Mouse (Mus musculus) hindbrain, postnatal 0 days (tissue): ENCODE data around the gene Urad. TPM values are rescaled to one million over a fixed set of nuclear protein-coding genes. Genes with fewer than 3 reads are reported as not detected.

Source experiments
- ATAC-seq: fragments of 200-750 bp; cut with Nextera tagmentation; 2 replicates; pipeline ENCODE4 v1.8.0; 2017; ENCODE audit warnings: mild to moderate bottlenecking, moderate TSS enrichment, moderate library complexity
- DNase-seq: peaks from one replicate; pipeline ENCODE4 v3.0.0-alpha.2; 2015; ENCODE audit warnings: low spot score
- H3K27ac ChIP-seq: fragments of 300-500 bp; sonication (generic); 2 replicates; pipeline ENCODE4 v1.5.1; 2014; ENCODE audit warnings: mild to moderate bottlenecking
- H3K27me3 ChIP-seq: fragments of 300-500 bp; sonication (generic); 2 replicates; pipeline ENCODE4 v1.6.1; 2014; ENCODE audit warnings: low read length, mixed read lengths; ENCODE audit not compliant: insufficient read depth
- H3K36me3 ChIP-seq: fragments of 300-500 bp; sonication (generic); 2 replicates; pipeline ENCODE4 v1.6.1; 2014; ENCODE audit warnings: low read length, mixed read lengths; ENCODE audit not compliant: insufficient read depth
- H3K4me1 ChIP-seq: fragments of 300-500 bp; sonication (generic); 2 replicates; pipeline ENCODE4 v1.6.1; 2014; ENCODE audit warnings: antibody characterized with exemption, low read length, mixed read lengths; ENCODE audit not compliant: insufficient read depth
- H3K4me2 ChIP-seq: fragments of 300-500 bp; sonication (generic); 2 replicates; pipeline ENCODE4 v1.6.1; 2014; ENCODE audit warnings: low read depth, mild to moderate bottlenecking, low read length, moderate library complexity, mixed read lengths
- H3K4me3 ChIP-seq: fragments of 300-500 bp; sonication (generic); 2 replicates; pipeline ENCODE4 v1.5.1; 2014; ENCODE audit warnings: low read length
- H3K9ac ChIP-seq: fragments of 300-500 bp; sonication (generic); replicated peaks from 2 replicates; pipeline ENCODE4 v1.6.1; 2014; ENCODE audit warnings: mild to moderate bottlenecking, low read length, moderate library complexity, mixed read lengths
- H3K9me3 ChIP-seq: fragments of 300-500 bp; sonication (generic); 2 replicates; pipeline ENCODE4 v1.6.1; 2016; ENCODE audit warnings: low read length, mixed read lengths
- CTCF ChIP-seq: IDR thresholded peaks from 2 replicates; pipeline ENCODE4 v1.5.1; 2016; ENCODE audit warnings: antibody characterized with exemption, control low read depth, low read depth
- WGBS: fragments of 180-500 bp; shearing (Covaris S2); extraction: QIAGEN DNeasy Blood & Tissue Kit; methylation state at CpG from one replicate; pipeline ENCODE4 v1.1.7; 2014; 5-methylcytosine and 5-hydroxymethylcytosine counted together
- microRNA-seq, 2 experiments: library from miRNA; unstranded; fragments of <30 nt; microRNA quantifications; one replicate each; pipeline ENCODE4; 2016
- polyA plus RNA-seq: library from polyadenylated mRNA; unstranded; fragments of >200 nt; fragmentation: Nextera tagmentation; extraction: Ambion mirVana; gene quantifications from 2 replicates; pipeline ENCODE4 v1.2.1, GENCODE M21; 2015
- total RNA-seq: library from RNA; depleted of rRNA; stranded (reverse); fragments of >200 nt; gene quantifications from 2 replicates; pipeline ENCODE4 v1.2.3, GENCODE M21; 2014; rRNA removed

The Urad gene
- total and polyA plus RNA-seq, 2 experiments from 2014 or later, result not detected

DNA sequence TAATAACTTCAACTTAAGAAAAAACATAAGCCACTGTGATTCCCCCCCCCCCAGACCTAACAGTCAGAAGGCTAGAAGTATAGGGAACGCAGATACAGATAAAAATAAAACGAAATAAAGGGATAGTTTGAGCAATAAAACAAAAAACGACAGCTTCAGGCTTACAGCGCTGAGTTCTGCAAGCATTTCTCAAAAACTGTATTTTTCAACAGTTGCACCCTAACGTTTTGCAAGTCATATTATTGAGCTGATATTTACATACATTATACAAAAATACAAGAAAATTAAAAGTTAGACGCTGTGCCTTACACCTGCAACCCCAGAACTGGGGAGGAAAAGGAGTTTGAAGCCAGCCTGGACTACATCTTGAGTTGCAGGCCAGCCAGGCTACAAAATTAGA is 52.9 kb downstream of the Urad start:
- Histone ChIP-seq H3K27ac (no peak overlapping the region), H3K36me3 (no peaks in the 10 kb centered on the region), H3K4me3 (no peak overlapping the region), H3K9me3 (no peaks in the 10 kb centered on the region), H3K4me1 (no peaks in the 10 kb centered on the region), H3K9ac (no peak overlapping the region), H3K4me2 (no peak overlapping the region), H3K27me3 (peaks cover 92% of the 10 kb centered on the region)
- ATAC-seq (no peak), DNase-seq (no peak)
- TF ChIP-seq CTCF, result no peak
- WGBS, result 3% methylated on average over 6 of the region's 6 CpGs

DNA sequence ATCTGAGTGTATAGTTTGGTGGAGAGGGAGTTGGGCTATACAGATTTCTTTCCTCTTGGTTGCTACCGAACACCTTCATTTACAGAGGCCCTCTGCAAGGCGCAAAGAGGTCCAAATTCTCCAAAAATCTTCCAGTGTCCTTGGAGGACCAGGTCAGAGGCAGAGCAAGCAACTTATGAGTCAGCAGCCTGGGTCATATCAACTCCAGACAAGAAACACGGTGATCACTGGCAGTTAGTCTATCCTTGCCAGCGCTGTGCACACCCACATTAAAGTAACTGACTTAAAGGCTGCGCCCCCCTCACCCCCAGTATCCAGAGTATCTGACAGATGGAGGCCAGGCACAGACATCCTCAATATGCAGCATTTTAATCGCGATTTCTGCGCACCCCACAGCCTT is 53.5 kb downstream of the Urad start:
- DNase-seq (no peak), ATAC-seq (no peak)
- no peaks in the 10 kb centered on the region for H3K9me3 ChIP-seq
- no peak overlapping the region for H3K27ac ChIP-seq
- no peaks in the 10 kb centered on the region for H3K4me1 ChIP-seq
- H3K4me2 ChIP-seq, result no peak overlapping the region
- no peak overlapping the region for H3K4me3 ChIP-seq
- TF ChIP-seq CTCF, result no peak
- no peak overlapping the region for H3K9ac ChIP-seq
- 4% methylated on average over 8 of the region's 8 CpGs for WGBS
- no peaks in the 10 kb centered on the region for H3K36me3 ChIP-seq
- H3K27me3 ChIP-seq, result peaks cover 92% of the 10 kb centered on the region

DNA sequence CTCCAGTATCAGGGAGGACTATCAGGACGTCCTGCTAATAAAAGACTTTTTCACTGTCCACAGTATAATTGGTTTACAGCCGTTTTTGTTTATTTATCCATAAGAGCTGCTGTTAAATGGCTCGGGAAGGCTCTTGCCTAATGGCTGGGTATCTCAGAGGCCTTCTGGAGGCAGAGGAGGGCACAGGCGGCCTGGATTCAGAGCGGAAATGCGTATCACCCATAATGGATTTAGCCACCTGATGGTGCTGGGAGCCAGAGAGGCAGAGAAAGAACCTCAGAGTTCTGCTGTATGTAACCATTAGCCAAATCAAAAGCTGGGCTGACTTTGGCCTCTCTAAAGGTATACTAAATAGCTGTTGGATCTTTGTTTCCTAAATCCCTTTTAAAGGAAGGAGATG is 54.8 kb downstream of the Urad start:
- Histone ChIP-seq H3K9ac (no peak overlapping the region), H3K36me3 (no peaks in the 10 kb centered on the region), H3K4me1 (no peaks in the 10 kb centered on the region), H3K4me3 (no peak overlapping the region), H3K27ac (no peak overlapping the region), H3K4me2 (no peak overlapping the region), H3K9me3 (no peaks in the 10 kb centered on the region), H3K27me3 (peaks cover 84% of the 10 kb centered on the region)
- no peak for ATAC-seq
- DNase-seq, result no peak
- TF ChIP-seq CTCF, result no peak
- 17% methylated on average over 6 of the region's 6 CpGs for WGBS

Small RNA genes within 50 kb of the gene (microRNA-seq; reads per million reads assigned to microRNA genes)
- 0.71 to 0.72 reads per million in 2 experiments for gene Mir7k

Other genes starting within 250 kb of the Urad start
- 7.4 and 9.7 TPM in 2 replicates for gene Lnx2, start 245.9 kb downstream of the Urad start, total RNA-seq
- gene Lnx2, start 245.9 kb downstream of the Urad start, polyA plus RNA-seq, result 3.0 and 3.3 TPM in 2 replicates
- gene Polr1d, start 245.4 kb downstream of the Urad start, total RNA-seq, result 53.7 and 55.0 TPM in 2 replicates
- gene Polr1d, start 245.4 kb downstream of the Urad start, polyA plus RNA-seq, result 103 and 106 TPM in 2 replicates
- 5.7 and 6.1 TPM in 2 replicates for gene Gsx1, start 133.7 kb downstream of the Urad start, total RNA-seq
- gene Gsx1, start 133.7 kb downstream of the Urad start, polyA plus RNA-seq, result 1.9 TPM in 2 replicates
- gene Pdx1, start 52.5 kb downstream of the Urad start, total RNA-seq, result not detected in 2 replicates
- not detected in 2 replicates for gene Pdx1, start 52.5 kb downstream of the Urad start, polyA plus RNA-seq
- not detected in 2 replicates for gene Cdx2, start 15.2 kb downstream of the Urad start, total RNA-seq
- gene Cdx2, start 15.2 kb downstream of the Urad start, polyA plus RNA-seq, result not detected in 2 replicates
- 2.4 and 2.5 TPM in 2 replicates for gene Flt3, start 78.0 kb upstream of the Urad start, total RNA-seq
- 2.5 and 2.8 TPM in 2 replicates for gene Flt3, start 78.0 kb upstream of the Urad start, polyA plus RNA-seq
- gene Pan3, start 107.7 kb upstream of the Urad start, total RNA-seq, result 58.8 and 80.5 TPM in 2 replicates
- 53.9 and 58.8 TPM in 2 replicates for gene Pan3, start 107.7 kb upstream of the Urad start, polyA plus RNA-seq